Mouse (Mus musculus) layer of hippocampus, adult 9-11 months (tissue): ENCODE measurements around the gene Baiap2.

Source experiments
- DNase-seq: peaks from one replicate; pipeline ENCODE4 v3.0.0; 2022

The Baiap2 gene

DNA sequence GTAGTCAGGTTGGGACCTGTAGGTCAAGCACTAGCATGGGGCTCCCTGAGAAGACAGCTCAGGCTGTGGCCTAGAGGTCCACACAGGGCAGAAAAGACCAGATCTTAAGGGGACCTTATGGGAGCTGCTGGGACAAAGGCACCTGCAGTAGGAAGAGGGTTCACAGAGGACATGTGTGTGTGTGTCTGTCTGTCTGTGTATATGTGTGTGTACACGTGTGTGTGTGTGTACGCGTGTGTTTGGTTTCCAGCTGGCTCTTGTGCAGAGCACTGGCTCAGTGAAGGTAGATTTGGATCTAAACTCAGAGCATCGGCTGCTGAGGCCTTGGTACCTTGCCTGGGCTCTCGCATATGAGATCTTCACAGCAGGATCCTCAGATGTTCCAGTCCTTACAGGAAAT, 21.9 kb upstream of the Baiap2 start:
- DNase-seq: no peak

- peak; percentile 88 for DNase-seq
These were observed 17.4 kb upstream of the Baiap2 start for GRCm38 (mm10) chr11:119925176-119925575.

DNA sequence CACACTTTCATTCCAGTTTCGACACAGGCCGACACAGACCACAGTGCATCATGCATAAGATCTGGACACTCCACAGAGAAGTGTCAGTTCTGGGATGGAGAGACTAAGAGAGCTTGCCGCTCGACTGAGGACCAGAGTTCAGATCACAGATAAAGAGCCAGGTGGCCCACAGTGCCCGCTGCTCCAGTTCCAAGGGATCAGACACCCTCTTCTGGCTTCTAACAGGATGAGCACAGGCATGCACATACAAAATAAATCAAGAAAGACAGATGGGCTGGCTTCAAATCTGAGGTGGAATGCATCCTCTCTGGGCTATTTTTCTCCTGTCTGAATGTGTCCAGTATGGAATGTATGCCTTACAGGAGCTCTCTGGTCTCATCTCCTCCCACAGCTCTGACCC, 15.8 kb upstream of the Baiap2 start:
- no peak for DNase-seq

GRCm38 (mm10) chr11:119928023-119928681, 14.4 kb upstream of the Baiap2 start:
- peak; percentile 84 for DNase-seq

DNA sequence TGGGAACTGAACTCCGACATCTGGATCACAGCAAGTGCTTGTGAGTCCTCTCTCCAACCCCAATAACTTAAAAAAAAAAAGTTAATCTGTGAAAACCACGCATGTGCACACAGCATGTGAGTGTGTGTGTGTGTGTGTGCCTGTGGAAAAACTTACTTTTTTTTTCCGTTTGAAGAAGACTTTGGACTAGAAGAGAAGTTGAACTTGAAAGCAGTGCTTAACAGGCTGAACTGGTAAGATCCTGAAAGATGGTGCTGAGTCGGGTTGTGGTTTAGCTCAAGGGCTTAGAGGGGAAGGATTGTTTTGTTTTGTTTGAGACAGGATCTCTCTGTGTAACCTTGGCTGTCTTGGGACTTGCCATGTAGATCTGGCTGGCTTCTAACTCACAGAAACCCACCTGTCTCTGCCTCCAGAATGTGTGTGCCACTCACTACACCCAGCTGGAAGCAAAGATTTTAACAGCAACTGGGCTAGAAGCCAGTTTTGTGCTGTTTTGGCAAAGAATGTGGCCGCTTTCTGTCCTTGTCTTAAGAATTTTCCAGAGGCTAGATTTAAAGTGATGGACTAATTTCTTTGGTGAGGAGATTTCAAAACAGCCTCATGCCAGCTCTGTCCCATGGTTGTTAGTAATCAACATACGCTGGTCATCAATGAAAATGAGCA, 12.8 kb upstream of the Baiap2 start:
- DNase-seq: no peak

DNA sequence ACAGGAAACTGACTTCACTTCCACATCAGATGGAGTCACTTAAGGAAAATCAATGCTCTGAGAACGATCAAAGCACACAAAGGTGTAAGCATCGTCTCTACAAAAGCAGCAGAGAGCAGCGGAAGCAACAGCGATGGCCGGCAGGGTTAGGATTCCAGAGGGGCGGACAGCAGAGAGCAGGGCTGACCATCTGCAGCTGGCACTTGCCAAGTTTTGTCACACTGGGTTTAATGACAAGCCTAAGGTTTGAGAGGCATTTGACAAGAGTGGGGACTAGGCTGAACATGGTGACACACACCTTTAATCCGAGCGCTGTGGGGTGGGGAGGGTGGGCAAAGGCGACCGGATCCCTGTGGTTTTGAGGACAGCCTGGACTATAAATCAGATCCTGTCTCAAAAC, 10.8 kb upstream of the Baiap2 start:
- DNase-seq: no peak

GRCm38 (mm10) chr11:119933142-119933541, 9.4 kb upstream of the Baiap2 start:
- DNase-seq: no peak

GRCm38 (mm10) chr11:119933819-119934583, 8.6 kb upstream of the Baiap2 start:
- DNase-seq: no peak

DNA sequence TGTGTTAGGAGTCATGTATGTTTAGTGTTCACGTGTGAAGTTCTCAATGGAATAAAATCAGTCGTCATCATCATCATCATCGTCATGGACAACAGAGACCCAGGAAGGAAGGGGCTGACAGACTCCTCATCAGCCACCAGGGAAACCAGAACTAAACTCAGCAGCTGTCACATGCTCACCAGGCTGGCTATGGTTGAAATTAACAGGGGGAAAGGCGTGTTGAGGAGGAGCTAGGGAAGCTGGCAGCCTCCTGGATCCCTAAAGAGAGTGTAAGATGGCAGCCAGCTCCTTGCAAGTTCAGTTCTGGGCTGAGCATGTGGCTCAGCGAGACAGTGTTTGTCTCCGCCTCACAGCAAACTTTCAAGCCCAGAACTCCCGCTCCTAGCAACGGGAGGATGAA, 7.8 kb upstream of the Baiap2 start:
- DNase-seq: peak; percentile 68

DNA sequence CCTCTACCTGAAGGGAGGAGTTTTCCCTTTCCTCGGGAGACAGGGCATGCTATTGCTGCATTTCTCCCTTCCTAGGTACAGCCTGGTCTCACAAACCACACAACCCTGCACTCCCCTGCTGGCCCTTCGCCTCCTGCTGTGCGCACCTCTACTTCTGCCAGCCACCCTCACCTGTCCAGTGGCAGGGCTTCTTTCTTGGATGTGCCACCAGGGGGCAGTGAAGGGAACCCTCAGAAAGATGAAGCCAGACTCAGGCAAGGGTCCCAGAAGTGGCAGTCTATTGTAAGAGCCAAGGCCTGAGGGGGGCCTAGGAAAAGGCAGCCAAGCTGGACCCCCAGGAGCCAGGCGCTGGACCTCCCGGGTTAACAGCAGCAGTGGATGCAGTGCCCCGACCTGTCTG, 7.1 kb upstream of the Baiap2 start:
- no peak for DNase-seq

DNA sequence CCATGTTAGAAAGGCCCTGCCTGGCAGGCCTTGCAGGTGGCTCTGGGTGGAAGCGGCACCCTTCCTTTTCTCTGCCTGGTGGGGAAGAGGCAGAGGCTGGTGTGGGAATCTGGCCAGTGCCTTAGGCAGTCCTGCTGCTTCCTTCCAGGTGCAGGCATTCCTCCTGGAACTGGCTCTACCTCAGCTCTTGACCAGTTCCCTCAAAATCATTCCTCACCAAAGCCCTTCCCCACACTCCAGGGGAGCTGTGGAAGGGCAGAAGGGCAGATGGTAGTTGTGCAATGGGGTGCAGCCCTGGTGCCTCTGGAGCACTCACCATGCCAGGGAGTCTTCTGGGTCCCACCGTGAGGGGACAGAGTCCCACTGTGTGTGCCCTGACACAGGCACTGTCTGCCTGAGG, 6.1 kb upstream of the Baiap2 start:
- DNase-seq: no peak

GRCm38 (mm10) chr11:119937216-119937615, 5.3 kb upstream of the Baiap2 start:
- DNase-seq: peak; percentile 89

DNA sequence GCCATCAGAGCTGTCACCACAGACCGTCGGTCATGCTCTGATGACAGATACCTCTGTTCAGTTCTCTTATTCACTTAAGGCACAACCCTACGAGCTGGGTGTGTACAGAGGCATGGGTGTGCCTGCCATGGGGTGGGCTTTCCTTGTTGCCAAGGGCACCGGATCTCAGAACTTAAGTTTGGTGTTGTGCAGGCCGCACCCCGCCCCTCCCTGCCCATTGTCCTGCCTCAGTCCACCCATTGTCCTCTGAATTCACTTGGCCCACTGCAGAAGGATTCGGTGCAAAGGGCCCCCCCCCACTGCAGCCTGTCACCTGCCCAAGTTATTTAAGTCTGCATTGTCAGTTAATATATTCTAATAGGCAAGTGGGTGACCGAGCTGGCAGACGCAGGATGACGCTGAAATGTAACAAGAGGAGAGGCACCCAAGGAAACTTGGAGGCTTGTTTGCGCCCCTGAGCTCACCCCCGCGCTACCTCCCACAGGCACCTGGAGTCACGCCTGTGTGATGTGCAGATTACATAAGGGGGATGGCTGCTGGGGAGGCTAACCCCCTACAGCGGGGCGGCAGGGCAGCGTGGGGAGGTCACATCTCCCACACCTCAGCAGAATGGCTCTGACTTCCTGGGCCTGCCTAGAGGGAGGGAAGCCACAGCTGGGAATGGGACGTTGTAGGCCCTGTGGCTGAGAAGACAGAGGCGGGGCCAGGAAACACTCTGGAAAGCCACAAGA, 4.6 kb upstream of the Baiap2 start:
- DNase-seq: no peak

DNA sequence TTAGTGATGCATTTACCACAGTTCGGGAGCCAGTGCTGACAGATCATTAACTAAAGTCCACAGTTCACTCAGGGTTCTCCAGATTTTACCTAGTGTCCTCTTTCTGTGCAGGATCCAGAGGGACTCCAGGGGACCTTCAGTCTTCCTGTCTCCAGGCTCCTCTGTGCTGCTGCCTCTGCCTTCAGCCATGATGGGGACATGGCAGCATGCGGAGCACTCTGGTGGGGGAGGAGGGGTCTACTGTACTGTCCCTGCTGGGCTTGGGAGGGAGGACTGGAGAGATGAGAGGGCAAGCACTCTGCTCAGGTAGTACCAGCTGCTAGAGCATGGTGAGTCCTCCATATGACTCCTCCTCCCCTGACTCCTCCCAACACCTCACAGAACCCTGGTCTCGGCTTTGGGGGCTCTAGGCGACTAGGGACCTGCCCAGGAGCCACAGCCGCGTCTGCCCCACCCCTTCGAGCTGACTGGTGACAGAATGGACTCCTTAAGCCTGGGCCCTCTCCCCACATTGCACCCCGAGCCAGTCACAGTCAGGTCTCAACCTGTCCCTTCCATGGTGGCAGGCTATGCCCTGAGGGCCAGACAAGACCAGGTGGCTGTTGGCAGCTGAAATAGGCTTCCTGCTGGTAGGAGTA, 3.4 kb upstream of the Baiap2 start:
- DNase-seq: no peak

GRCm38 (mm10) chr11:119939711-119940106, 2.9 kb upstream of the Baiap2 start:
- no peak for DNase-seq

- peak; percentile 68 for DNase-seq
These were observed 2.4 kb upstream of the Baiap2 start for GRCm38 (mm10) chr11:119940142-119940541.

- no peak for DNase-seq
These were observed 769 bp upstream of the Baiap2 start for GRCm38 (mm10) chr11:119941794-119942193.

DNA sequence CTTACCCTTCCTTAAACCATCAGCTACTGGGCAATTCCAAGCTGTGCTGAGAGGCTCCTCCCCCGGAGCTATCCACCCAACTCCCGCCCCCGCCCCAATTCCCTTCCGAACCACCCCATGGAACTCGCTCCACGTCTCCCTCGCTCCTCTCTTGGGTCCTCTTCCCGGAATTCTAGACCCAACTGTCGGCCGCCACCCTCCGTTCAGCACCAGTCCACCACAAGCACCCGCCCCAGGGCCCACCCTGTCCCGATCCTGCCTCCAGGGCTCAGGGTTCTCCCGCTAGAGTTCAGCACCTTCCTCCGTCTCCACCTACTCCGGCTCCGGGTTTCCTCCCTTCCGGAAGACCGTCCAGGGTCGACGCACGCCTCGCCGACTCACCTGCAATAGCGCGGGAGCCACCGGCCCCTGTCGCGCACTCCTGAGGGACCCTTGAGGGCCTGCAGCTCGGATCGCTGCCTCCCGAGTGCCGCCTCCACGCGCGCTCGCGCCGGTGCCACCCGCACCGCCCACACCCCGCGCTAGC, 299 bp upstream of the Baiap2 start:
- no peak for DNase-seq

DNA sequence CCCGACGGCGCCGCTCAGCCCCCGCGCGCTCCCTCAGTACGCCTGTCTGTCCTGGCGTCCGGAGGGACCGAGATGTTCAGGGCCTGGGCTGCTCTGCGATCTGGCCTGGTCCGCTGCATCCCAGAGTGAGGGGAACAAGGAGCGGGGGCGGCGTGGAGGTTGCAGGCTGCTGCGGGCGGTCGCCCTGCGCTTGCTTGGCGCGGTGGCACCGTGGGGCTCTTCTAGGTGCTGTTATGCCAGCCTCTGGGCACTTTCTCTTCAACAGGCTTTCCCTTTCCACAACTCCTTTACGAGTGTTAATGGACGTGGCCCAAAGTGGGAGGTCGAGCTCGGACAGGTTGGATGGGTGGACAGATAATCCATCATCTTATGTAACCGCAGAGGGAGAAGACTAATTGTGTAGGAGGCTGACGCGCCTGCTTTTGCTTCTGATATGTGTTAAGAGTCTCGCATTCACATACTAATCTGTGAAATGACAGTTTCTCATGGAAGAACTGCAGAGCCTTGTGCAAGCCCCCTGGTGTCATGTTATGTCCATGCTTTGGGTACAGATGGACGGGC, 945 bp downstream of the Baiap2 start:
- no peak for DNase-seq

- DNase-seq: no peak
These were observed 2.8 kb downstream of the Baiap2 start for GRCm38 (mm10) chr11:119945343-119945742.

GRCm38 (mm10) chr11:119947426-119947825, 4.9 kb downstream of the Baiap2 start:
- DNase-seq: no peak

GRCm38 (mm10) chr11:119947897-119948296, 5.3 kb downstream of the Baiap2 start:
- DNase-seq: no peak
